Mouse (Mus musculus) liver, adult 2 months (tissue): ENCODE data around the gene Csad. TPM values are rescaled to one million over a fixed set of nuclear protein-coding genes. Genes with fewer than 3 reads are reported as not detected.

Source experiments
- DNase-seq: peaks from one replicate; pipeline ENCODE4 v3.0.0-alpha.2; 2011; ENCODE audit warnings: low read depth, low spot score; ENCODE audit errors: extremely low read depth
- H3K27ac ChIP-seq: fragments of 200-500 bp; replicated peaks from 2 replicates; pipeline ENCODE4 v1.5.1; 2012; ENCODE audit warnings: low read depth, mild to moderate bottlenecking, control low read depth, inconsistent platforms, low read length; ENCODE audit not compliant: insufficient read depth
- H3K27me3 ChIP-seq: fragments of 200-500 bp; 2 replicates; pipeline ENCODE4 v1.6.1; 2012; ENCODE audit warnings: mild to moderate bottlenecking, moderate library complexity, low read length, inconsistent platforms; ENCODE audit not compliant: control insufficient read depth, insufficient read depth
- H3K36me3 ChIP-seq: fragments of 200-500 bp; 2 replicates; pipeline ENCODE4 v1.6.1; 2012; ENCODE audit warnings: low read length, inconsistent platforms; ENCODE audit not compliant: control insufficient read depth, insufficient read depth
- H3K4me1 ChIP-seq: fragments of 200-500 bp; 2 replicates; pipeline ENCODE4 v1.6.1; 2011; ENCODE audit warnings: low read length; ENCODE audit not compliant: control insufficient read depth, insufficient read depth
- H3K4me3 ChIP-seq: fragments of 200-500 bp; 2 replicates; pipeline ENCODE4 v1.5.1; 2011; ENCODE audit warnings: low read depth, mild to moderate bottlenecking, control low read depth, low read length, moderate library complexity; ENCODE audit not compliant: insufficient read depth
- H3K79me2 ChIP-seq: fragments of 200-500 bp; 2 replicates; pipeline ENCODE4 v1.6.1; 2012; ENCODE audit warnings: inconsistent platforms, mild to moderate bottlenecking, low read length, moderate library complexity; ENCODE audit not compliant: control insufficient read depth, insufficient read depth
- H3K9ac ChIP-seq: fragments of 200-500 bp; 2 replicates; pipeline ENCODE4 v1.6.1; 2012; ENCODE audit warnings: low read depth, mild to moderate bottlenecking, control low read depth, inconsistent platforms, low read length
- CTCF ChIP-seq: fragments of 200-500 bp; IDR thresholded peaks from 2 replicates; pipeline ENCODE4 v1.5.1; 2011; ENCODE audit warnings: low read depth, low read length, control low read depth
- POLR2A ChIP-seq: fragments of 200-500 bp; IDR thresholded peaks from 2 replicates; pipeline ENCODE4 v1.6.1; 2011; ENCODE audit warnings: low read length, control low read depth; ENCODE audit not compliant: insufficient read depth; ENCODE audit errors: extremely low read depth
- WGBS: fragments of 180-500 bp; shearing (Covaris S2); methylation state at CpG from one replicate; pipeline ENCODE4 v1.1.7; 2018; 5-methylcytosine and 5-hydroxymethylcytosine counted together
- polyA plus RNA-seq: library from polyadenylated mRNA; depleted of rRNA; stranded (reverse); fragments of >200 nt; gene quantifications from 2 replicates; pipeline ENCODE4 v1.2.3, GENCODE M21; 2012
- total RNA-seq: library from RNA; depleted of rRNA; stranded (reverse); fragments of >200 nt; gene quantifications from 2 replicates; pipeline ENCODE4 v1.2.3, GENCODE M21; 2014

The Csad gene
- total and polyA plus RNA-seq, 2 experiments: 47.6 to 123 TPM

DNA sequence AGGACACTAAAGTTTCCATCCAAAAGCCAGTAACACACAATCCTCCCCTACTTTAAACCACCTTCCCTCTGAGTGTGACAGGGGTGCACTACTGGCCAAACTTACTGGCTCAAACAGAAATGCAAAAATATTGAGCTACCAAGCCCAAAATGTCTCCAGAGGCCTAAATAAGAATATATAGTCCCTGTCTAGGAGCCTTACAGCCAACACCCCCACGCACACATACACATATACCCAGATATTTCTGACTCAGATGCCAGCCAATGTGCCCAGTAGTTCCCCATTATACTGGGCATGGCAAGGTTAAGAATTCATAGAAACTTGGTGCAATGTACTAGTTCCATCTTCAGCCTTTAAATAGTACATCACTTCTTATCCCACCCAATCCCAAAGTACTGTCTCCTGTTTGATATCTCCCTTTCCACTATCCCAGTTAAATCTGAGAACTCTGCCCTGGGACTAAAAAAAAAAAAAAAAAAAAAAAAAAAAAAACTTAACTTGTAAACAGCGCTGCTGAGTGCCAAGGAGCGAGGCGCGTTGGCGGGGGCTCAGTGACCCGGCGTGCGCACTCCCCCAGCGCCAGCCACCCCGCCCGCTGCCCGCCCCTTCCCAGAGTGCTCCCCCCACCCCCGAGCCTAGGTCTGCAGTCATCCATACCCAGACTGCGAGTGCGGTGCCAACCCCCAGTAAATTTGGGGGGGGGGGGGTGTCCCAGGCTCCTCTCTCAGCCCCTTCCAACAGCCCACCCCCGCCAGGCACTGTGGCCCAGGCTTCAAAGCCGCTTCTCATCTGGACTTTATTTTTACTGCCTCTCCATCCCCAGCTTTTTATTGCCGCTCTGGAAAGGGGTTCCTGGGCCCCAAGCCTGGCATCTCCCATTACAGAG, 40.0 kb upstream of the Csad start:
- Histone ChIP-seq H3K36me3 (no peaks in the 10 kb centered on the region), H3K27me3 (no peaks in the 10 kb centered on the region), H3K4me3 (peak overlapping the region; percentile 74), H3K27ac (peak overlapping the region; percentile 79), H3K79me2 (no peaks in the 10 kb centered on the region), H3K9ac (peak overlapping the region; percentile 81), H3K4me1 (peaks cover 8% of the 10 kb centered on the region; the same call in 1 of the 2 replicates)
- no peak for DNase-seq
- no peak for TF ChIP-seq POLR2A
- TF ChIP-seq CTCF: no peak
- WGBS: 34% methylated on average over 19 of the region's 19 CpGs

DNA sequence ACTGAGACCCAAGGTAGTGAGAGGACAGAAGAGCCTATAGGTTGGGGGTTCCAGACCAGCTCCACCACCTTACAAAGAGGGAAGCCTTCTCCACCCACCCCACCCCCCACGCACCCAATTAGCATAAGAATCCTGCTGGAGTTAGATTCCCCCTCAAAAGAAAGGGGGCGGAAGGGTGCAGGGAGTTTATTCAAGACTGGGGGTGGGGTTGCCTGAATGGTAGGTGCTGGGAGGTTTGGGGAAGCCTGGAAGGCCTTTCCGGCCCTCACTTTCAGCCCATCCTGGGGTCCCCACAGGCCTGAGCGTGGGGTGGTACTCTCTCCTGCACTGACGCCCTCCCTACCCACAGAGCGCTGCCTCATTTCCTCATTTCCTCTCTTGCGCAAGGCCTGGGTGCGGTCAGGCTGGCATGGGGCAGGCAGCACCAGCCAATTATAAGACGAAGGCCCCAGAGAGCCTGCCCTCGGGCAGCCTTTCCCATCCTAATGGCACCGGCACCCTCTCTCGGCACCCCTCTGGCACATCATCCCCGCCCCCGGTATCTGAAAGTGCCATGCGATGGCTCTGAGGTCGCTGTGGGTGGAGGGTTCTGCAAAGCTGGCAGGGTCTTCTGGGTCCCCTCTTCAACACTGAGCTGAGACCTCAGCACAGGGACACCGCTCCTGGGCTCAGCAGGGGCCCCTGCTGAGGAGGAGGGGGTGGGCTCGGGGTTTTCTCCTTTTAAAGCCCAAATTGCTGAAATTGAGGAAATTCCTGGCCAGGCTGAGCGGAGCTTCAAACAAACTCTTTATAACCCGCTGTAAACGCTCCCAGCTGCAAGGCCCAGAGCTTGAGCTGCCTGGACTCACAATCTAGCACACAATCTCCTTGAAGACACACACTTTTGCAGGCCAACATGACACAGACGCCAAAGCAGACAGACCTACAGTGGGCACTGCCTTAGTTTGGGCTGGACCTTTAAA, 39.0 kb upstream of the Csad start:
- 21% methylated on average over 22 of the region's 22 CpGs for WGBS
- Histone ChIP-seq H3K36me3 (no peaks in the 10 kb centered on the region; the same call in 1 of the 2 replicates), H3K4me3 (peak overlapping the region; percentile 40), H3K27me3 (no peaks in the 10 kb centered on the region), H3K27ac (peak overlapping the region; percentile 79), H3K79me2 (no peaks in the 10 kb centered on the region), H3K4me1 (peaks cover 8% of the 10 kb centered on the region; the same call in 1 of the 2 replicates), H3K9ac (peak overlapping the region; percentile 42)
- TF ChIP-seq POLR2A: no peak
- TF ChIP-seq CTCF: no peak
- peak; percentile 46 for DNase-seq

DNA sequence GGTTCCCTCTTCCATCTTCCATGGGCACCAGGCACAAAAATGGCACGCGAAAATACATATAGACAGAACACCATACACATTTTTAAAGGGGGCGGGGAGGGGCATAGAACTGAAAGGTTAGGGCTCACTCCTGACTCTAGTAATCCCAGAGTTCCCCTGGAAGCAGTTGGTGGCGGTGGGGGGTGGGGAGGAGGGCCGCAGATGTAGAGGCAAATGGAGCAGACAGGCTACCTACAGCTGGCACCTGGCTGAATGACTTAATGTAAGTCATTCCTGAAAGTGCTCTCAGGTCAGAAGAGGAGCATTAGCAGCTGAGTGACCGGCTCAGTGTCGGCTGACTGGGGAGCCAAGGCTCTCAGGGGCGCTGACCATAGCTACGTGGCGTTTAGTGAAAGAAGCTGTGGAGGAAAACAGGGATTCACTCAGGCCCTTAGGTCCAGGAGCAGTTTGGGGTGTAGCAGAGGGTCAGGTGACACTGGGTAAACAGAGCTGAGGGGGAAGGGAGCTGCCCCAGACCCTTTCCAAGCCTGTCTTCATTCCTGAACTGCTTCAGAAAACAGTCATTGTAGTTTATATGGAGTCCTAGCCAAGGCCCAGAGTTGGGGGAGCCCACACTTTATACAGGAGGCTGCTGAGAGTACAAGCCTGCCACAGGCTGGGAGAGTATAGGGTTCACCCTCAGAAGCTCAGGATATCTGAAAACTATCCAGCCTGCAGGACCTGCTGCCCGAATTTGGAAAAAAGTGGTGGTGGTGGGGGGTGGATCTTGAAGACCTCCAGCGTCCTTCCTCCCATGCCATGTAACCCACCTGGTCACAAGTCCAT, 38.1 kb upstream of the Csad start:
- H3K36me3 ChIP-seq: no peaks in the 10 kb centered on the region; the same call in 1 of the 2 replicates
- H3K27me3 ChIP-seq: no peaks in the 10 kb centered on the region
- H3K27ac ChIP-seq: peak overlapping the region; percentile 79
- H3K4me3 ChIP-seq: no peak overlapping the region
- WGBS: 72% methylated on average over 12 of the region's 12 CpGs
- no peaks in the 10 kb centered on the region for H3K79me2 ChIP-seq
- H3K4me1 ChIP-seq: peaks cover 8% of the 10 kb centered on the region; the same call in 1 of the 2 replicates
- TF ChIP-seq POLR2A (no peak), CTCF (no peak)
- peak overlapping the region; percentile 42; the same call in 1 of the 2 replicates for H3K9ac ChIP-seq
- DNase-seq: no peak

DNA sequence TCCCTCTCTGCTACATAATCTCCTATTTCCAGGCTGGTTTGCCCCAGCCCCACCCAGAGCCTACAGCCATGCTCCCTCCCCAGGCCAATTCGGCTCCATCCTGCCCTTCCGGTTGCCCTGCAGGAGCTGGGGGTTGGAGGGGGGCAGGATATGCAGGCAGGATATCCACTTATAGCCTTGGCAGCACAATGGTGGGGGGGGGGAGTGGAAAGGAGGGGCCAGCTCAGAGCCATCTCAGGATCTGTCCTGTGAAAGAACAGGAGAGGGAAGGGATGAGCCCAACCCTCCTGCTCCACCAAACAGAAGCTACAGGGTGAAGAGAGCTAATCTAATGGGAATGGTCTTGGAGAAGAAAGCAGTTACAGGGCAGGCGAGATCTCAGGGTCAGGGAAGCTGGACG, 36.1 kb upstream of the Csad start:
- Histone ChIP-seq H3K79me2 (no peaks in the 10 kb centered on the region), H3K4me3 (no peak overlapping the region), H3K4me1 (peaks cover 7% of the 10 kb centered on the region; the same call in 1 of the 2 replicates), H3K27me3 (no peaks in the 10 kb centered on the region), H3K27ac (peak overlapping the region; percentile 60), H3K9ac (peak overlapping the region; percentile 37; the same call in 1 of the 2 replicates), H3K36me3 (no peaks in the 10 kb centered on the region; the same call in 1 of the 2 replicates)
- DNase-seq: no peak
- TF ChIP-seq POLR2A: no peak
- no peak for TF ChIP-seq CTCF
- 75% methylated on average over 4 of the region's 4 CpGs for WGBS

DNA sequence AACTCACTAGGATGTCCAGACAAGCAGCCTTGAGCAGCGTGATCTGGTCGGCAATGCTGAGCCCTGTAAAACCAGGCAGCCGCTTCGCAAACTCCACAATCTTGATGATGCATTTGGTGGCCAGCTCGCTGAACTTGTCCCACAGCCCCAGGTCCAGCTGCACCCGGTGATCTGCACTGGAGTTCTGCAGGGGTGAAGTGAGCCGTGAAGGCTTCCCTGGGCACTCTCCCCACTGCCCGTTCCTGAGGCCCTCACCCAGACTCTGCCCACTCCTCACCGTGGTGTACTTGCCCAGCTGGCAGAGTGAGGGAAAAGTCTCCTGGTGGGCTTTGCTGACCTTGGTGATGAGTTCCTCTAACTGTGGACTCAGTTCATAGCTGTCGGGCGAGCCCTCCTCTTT, 35.3 kb upstream of the Csad start:
- H3K9ac ChIP-seq: 0 out of 2 replicates have a peak overlapping the region, but pooled peaks have one; percentile 30
- H3K4me1 ChIP-seq: peaks cover 4% of the 10 kb centered on the region; the same call in 1 of the 2 replicates
- no peaks in the 10 kb centered on the region for H3K27me3 ChIP-seq
- no peak overlapping the region for H3K4me3 ChIP-seq
- 76% methylated on average over 11 of the region's 11 CpGs for WGBS
- peak overlapping the region; percentile 51 for H3K27ac ChIP-seq
- TF ChIP-seq POLR2A: no peak
- TF ChIP-seq CTCF: no peak
- H3K79me2 ChIP-seq: no peaks in the 10 kb centered on the region
- DNase-seq: no peak
- H3K36me3 ChIP-seq: no peaks in the 10 kb centered on the region; the same call in 1 of the 2 replicates
